Mouse (Mus musculus) thymus, postnatal 36 days (tissue): ENCODE measurements around the gene Mcm9.

Experiments
- DNase-seq, 2 experiments: peaks; one replicate each; pipeline ENCODE4 v3.0.0; 2022; ENCODE audit warnings: mixed read lengths in 2 of 2

The Mcm9 gene

DNA sequence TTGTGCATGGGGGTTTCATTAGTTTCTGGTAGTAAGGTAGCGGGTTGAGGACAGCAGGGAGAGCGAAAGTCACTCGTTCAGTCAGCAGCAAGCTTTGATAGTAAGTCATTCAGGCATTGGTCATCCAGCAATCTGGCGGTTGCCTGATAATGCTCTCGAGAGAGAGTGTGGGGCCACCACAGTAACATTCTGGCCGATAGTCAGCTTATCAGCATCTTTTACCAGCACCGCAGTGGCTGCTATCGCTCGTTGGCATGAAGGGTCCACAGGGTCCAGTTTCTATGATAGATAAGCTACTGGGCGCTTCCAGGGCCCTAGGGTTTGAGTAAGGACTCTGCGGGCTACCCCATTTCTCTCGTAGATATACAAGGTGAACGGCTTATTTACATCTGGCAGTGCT lies 136.3 kb downstream of the Mcm9 start:
- no peak for DNase-seq
